Mouse (Mus musculus) neural tube, embryonic 14.5 days (tissue): Measurements from ENCODE around the gene Cyb5r2. TPM values are rescaled to one million over a fixed set of nuclear protein-coding genes. Genes with fewer than 3 reads are reported as not detected.

Experiments
- ATAC-seq: fragments of 200-750 bp; cut with Nextera tagmentation; 2 replicates; pipeline ENCODE4 v1.8.0; 2017; ENCODE audit warnings: low read depth, mild to moderate bottlenecking, moderate TSS enrichment, moderate library complexity
- H3K27ac ChIP-seq: fragments of 300-500 bp; sonication (generic); 2 replicates; pipeline ENCODE4 v1.5.1; 2014; ENCODE audit warnings: low read depth, mild to moderate bottlenecking, control low read depth, low read length, moderate library complexity, mixed read lengths
- H3K27me3 ChIP-seq: fragments of 300-500 bp; sonication (generic); 2 replicates; pipeline ENCODE4 v1.6.1; 2014; ENCODE audit warnings: low read length; ENCODE audit not compliant: control insufficient read depth, insufficient read depth
- H3K36me3 ChIP-seq: fragments of 300-500 bp; sonication (generic); 2 replicates; pipeline ENCODE4 v1.6.1; 2014; ENCODE audit warnings: low read length, mixed read lengths; ENCODE audit not compliant: control insufficient read depth, insufficient read depth
- H3K4me1 ChIP-seq: fragments of 300-500 bp; sonication (generic); 2 replicates; pipeline ENCODE4 v1.6.1; 2014; ENCODE audit warnings: low read length; ENCODE audit not compliant: control insufficient read depth, insufficient read depth
- H3K4me2 ChIP-seq: fragments of 300-500 bp; sonication (generic); 2 replicates; pipeline ENCODE4 v1.6.1; 2014; ENCODE audit warnings: mild to moderate bottlenecking, low read depth, low read length, control low read depth
- H3K4me3 ChIP-seq: fragments of 300-500 bp; sonication (generic); 2 replicates; pipeline ENCODE4 v1.5.1; 2014; ENCODE audit warnings: low read depth, low read length, control low read depth, mixed read lengths
- H3K9ac ChIP-seq: fragments of 300-500 bp; sonication (generic); replicated peaks from 2 replicates; pipeline ENCODE4 v1.6.1; 2014; ENCODE audit warnings: low read depth, mild to moderate bottlenecking, control low read depth, low read length, mixed read lengths
- H3K9me3 ChIP-seq: fragments of 300-500 bp; sonication (generic); 2 replicates; pipeline ENCODE4 v1.6.1; 2016; ENCODE audit warnings: low read length; ENCODE audit not compliant: control insufficient read depth
- WGBS: fragments of 180-500 bp; shearing (Covaris S2); extraction: QIAGEN DNeasy Blood & Tissue Kit; methylation state at CpG from one replicate; pipeline ENCODE4 v1.1.7; 2014; 5-methylcytosine and 5-hydroxymethylcytosine counted together
- polyA plus RNA-seq: library from polyadenylated mRNA; unstranded; fragments of >200 nt; fragmentation: Nextera tagmentation; extraction: Ambion mirVana; gene quantifications from 2 replicates; pipeline ENCODE4 v1.2.1, GENCODE M21; 2014

Gene Cyb5r2
- polyA plus RNA-seq, 1 experiment from 2014 or later, result 0.29 TPM

DNA sequence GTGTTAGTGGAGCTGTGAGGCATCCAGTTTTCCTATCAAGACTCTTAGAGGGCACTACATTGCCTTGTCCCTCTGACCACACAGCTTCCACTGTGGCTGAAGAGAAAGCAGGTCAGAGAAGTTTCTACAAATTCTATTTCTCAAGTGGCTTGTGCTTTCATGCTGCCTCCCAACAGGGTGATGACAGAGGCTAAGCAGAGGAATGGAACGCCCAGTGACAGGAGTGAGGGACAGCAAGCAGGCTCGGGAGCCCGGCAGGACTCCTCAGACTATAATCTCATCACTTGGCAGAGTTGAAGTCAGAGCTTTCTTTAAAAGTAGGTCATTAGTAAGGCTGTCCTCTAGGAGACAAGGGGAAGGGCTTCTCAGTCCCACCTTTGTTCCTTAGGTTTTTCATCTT, 1.9 kb downstream of the Cyb5r2 start:
- no peaks in the 10 kb centered on the region for H3K4me1 ChIP-seq
- ATAC-seq, result no peak
- no peak overlapping the region for H3K4me3 ChIP-seq
- no peaks in the 10 kb centered on the region for H3K36me3 ChIP-seq
- no peak overlapping the region for H3K4me2 ChIP-seq
- H3K27ac ChIP-seq, result no peak overlapping the region
- WGBS, result 86% methylated on average over 3 of the region's 3 CpGs
- H3K27me3 ChIP-seq, result no peaks in the 10 kb centered on the region
- no peaks in the 10 kb centered on the region for H3K9me3 ChIP-seq
- no peak overlapping the region for H3K9ac ChIP-seq

DNA sequence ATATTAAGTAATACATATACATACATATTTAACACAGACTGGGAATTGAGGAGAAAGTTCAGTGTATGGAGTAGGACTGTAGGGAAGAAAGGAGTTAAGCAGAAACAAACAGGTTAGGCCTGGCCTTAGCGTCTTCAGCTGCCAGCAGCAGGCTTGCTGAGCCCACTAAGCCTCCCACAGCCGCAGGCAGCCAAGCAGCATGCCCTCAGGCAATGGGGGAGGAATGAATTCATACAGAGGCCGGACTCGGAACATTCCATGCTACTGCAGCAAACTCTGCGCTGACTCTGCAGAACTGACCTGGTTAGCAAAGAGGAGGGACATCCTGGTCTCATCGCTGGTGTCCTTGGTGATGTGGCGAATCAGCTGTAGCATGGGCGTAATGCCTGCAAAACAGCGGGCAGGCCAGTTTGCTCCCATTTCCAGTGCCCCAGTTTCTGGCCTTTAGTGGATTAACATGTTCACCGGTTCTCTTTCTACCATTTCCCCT, 5.8 kb downstream of the Cyb5r2 start:
- no peak overlapping the region for H3K4me3 ChIP-seq
- 84% methylated on average over 10 of the region's 10 CpGs for WGBS
- no peak for ATAC-seq
- H3K27me3 ChIP-seq, result no peaks in the 10 kb centered on the region
- no peaks in the 10 kb centered on the region for H3K4me1 ChIP-seq
- no peak overlapping the region for H3K4me2 ChIP-seq
- no peaks in the 10 kb centered on the region for H3K9me3 ChIP-seq
- no peaks in the 10 kb centered on the region for H3K36me3 ChIP-seq
- H3K27ac ChIP-seq, result no peak overlapping the region
- no peak overlapping the region for H3K9ac ChIP-seq

DNA sequence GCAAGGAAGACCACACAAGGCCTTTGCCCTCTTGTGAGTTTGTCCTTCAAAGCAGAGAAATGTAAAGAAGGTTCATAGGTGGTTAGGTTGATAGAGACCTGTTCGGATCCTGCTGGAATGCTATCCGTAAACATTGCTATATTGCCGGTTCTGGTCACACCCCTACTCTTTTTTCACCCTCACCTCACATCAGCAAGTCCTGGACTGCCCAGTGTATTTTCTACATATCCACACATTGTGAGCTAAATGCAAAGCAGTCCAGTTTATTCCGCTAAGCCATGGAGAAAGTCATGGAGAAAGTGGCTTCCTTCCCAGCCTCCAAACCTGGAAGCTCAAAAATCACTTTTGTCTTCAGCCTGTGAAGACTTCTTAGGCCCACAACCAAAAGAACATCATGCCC, 8.1 kb downstream of the Cyb5r2 start:
- Histone ChIP-seq H3K9ac (no peak overlapping the region), H3K27ac (no peak overlapping the region), H3K9me3 (no peaks in the 10 kb centered on the region), H3K36me3 (no peaks in the 10 kb centered on the region), H3K4me3 (no peak overlapping the region), H3K4me2 (no peak overlapping the region), H3K27me3 (no peaks in the 10 kb centered on the region), H3K4me1 (no peaks in the 10 kb centered on the region)
- WGBS, result 95% methylated on average over 4 of the region's 4 CpGs
- peak; percentile 3; the same call in 1 of the 2 replicates for ATAC-seq

DNA sequence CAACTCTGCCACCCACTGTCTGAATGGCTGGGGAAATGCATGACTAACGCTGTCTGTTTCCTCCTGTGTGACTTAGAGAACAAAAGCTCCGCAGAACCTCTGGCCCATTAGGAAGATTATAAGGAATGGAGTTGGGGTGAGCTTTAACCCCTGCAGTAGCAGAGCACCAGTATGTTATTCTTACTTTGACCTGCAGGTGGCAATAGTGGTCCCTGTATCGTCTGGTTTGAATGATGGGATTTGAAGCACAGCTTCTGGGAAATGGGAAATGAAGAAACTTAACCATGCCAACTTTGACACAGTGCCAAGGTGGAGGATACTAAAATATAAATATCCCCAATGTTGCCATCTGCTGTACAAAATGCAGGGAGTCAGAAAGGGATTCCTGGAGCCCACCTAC, 8.6 kb downstream of the Cyb5r2 start:
- H3K36me3 ChIP-seq, result no peaks in the 10 kb centered on the region
- no peaks in the 10 kb centered on the region for H3K4me1 ChIP-seq
- H3K27ac ChIP-seq, result no peak overlapping the region
- H3K4me2 ChIP-seq, result no peak overlapping the region
- H3K9ac ChIP-seq, result no peak overlapping the region
- WGBS, result 3% methylated on average over 3 of the region's 3 CpGs
- peak; percentile 50; the same call in 1 of the 2 replicates for ATAC-seq
- no peaks in the 10 kb centered on the region for H3K9me3 ChIP-seq
- H3K27me3 ChIP-seq, result no peaks in the 10 kb centered on the region
- no peak overlapping the region for H3K4me3 ChIP-seq

DNA sequence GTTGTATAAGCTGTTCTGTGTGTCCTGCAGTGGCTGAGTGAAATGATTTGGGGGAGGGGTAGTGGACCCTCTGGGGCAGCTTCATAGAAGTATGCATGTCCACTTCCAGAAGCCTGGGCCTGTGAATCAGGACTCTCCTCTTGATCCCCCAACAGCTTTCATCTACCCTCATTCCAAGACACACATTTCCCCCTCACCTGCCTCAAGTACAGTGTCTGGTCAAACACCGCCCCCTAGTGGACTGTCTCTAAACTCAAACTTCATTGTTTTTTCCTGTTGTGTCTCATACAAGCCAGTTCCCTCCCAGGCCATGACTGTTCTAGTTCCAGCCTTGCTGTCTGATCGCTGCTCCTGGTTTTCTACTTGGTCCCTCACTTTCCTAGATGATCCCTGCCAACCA, 9.9 kb downstream of the Cyb5r2 start:
- Histone ChIP-seq H3K9me3 (no peaks in the 10 kb centered on the region), H3K36me3 (no peaks in the 10 kb centered on the region), H3K4me3 (no peak overlapping the region), H3K4me1 (no peaks in the 10 kb centered on the region), H3K9ac (no peak overlapping the region), H3K27me3 (no peaks in the 10 kb centered on the region), H3K27ac (no peak overlapping the region), H3K4me2 (no peak overlapping the region)
- 0 out of 2 replicates have a peak, but pooled peaks have one; percentile 18 for ATAC-seq
- 20% methylated on average over 2 of the region's 2 CpGs for WGBS

DNA sequence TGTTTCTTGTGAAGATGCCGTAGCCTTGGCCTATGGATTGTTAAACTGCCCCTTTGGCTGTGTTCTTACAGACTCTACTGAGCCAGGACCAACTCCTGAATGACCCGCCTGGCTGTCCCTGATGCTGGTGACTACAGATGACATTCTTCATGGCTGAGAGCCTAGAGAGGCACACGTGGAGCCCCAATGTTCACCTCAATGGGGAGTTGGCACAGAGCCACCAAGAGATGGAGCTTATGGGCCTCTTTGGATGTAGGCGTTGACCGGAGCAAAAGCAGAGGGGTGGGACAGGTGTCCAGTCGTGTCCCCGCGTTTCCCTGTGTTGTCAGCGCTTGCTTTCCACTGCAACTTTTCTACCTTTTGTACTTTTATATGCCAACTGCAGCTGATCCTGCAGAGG, 10.4 kb downstream of the Cyb5r2 start:
- Histone ChIP-seq H3K36me3 (no peaks in the 10 kb centered on the region), H3K9ac (no peak overlapping the region), H3K27ac (no peak overlapping the region), H3K9me3 (no peaks in the 10 kb centered on the region), H3K4me1 (no peaks in the 10 kb centered on the region), H3K4me3 (no peak overlapping the region), H3K27me3 (no peaks in the 10 kb centered on the region), H3K4me2 (no peak overlapping the region)
- ATAC-seq, result no peak
- 86% methylated on average over 9 of the region's 9 CpGs for WGBS

DNA sequence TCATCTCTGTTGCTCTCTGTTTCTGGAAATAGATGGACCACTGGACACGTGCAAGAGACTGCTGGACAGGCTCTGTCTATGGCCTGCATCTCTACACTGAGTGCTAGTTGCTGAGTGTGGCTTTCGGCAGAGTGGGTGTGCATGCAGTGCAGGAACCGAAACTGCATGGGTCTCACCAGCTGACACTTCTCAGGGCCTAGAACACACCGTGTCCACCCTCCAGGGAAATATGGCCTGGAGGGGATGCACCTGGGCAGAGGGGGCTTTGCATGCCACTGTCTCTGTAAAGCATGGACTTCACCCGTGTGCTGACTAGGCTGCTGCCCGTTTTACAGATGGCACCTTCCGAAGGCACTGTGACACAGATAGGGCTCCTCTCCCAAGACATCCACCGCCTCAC, 11.8 kb downstream of the Cyb5r2 start:
- Histone ChIP-seq H3K27ac (no peak overlapping the region), H3K4me2 (no peak overlapping the region), H3K36me3 (no peaks in the 10 kb centered on the region), H3K9me3 (no peaks in the 10 kb centered on the region), H3K9ac (no peak overlapping the region), H3K4me1 (no peaks in the 10 kb centered on the region), H3K4me3 (no peak overlapping the region), H3K27me3 (no peaks in the 10 kb centered on the region)
- WGBS, result 90% methylated on average over 8 of the region's 8 CpGs
- ATAC-seq, result no peak

DNA sequence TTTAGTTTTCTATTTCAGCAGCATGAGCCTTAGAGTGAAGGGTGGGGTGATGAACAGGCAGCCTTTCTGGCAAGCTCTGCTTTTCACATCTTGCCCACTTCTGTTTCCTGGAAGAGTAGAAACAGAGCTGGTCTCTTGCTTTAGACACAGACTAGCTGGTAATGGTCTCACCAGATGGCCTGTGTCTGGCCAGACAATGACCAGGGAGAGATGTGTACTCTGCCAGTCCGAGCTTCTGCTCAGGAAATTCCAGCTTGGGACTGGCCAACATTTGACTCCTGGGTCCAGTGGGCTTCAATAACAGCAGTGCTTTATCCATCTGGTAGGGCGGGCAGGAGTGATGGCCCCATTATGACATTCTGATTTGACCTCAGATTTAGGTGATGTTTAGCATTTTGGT, 12.7 kb downstream of the Cyb5r2 start:
- H3K9me3 ChIP-seq, result no peaks in the 10 kb centered on the region
- no peaks in the 10 kb centered on the region for H3K36me3 ChIP-seq
- 65% methylated on average over 2 of the region's 2 CpGs for WGBS
- no peak overlapping the region for H3K27ac ChIP-seq
- H3K4me3 ChIP-seq, result no peak overlapping the region
- H3K4me1 ChIP-seq, result no peaks in the 10 kb centered on the region
- no peak for ATAC-seq
- H3K9ac ChIP-seq, result no peak overlapping the region
- no peak overlapping the region for H3K4me2 ChIP-seq
- H3K27me3 ChIP-seq, result no peaks in the 10 kb centered on the region

DNA sequence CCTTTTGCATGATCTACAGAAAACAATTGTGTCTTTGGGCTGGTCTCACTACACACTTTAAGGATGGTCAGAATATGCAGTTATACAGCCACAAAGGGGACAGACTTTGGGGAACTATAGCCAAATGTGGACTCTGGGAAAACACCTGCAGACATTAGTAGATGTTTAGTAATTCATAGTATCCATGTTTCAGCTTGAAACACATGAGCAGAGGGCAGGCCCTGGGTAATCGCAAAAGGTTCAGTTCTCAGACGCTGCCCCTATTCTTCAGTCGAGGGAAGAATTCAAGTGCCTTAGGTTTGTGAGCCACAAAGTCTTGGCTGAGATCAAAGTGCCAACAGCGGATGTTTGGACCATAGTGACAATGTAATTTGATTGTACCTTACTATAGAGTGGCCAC, 13.4 kb downstream of the Cyb5r2 start:
- Histone ChIP-seq H3K4me1 (no peaks in the 10 kb centered on the region), H3K27me3 (no peaks in the 10 kb centered on the region), H3K4me3 (no peak overlapping the region), H3K4me2 (no peak overlapping the region), H3K9me3 (no peaks in the 10 kb centered on the region), H3K9ac (no peak overlapping the region), H3K27ac (no peak overlapping the region), H3K36me3 (no peaks in the 10 kb centered on the region)
- ATAC-seq, result no peak
- 89% methylated on average over 4 of the region's 4 CpGs for WGBS
